Mouse (Mus musculus) heart, adult 11 months (tissue): ENCODE results near the gene Esp23.
"Not testable (repeated sequence)": the region's sequence is repeated elsewhere in the genome, so short reads cannot be mapped to it uniquely, and the experiment has no call there.

Experiments used
- DNase-seq: peaks from one replicate; pipeline ENCODE4 v3.0.0; 2022

Gene Esp23

GRCm38 (mm10) chr17:39076937-39077336, at the start of gene Esp23:
TSS of gene Esp23 (minus strand) at chr17:39077037.
- DNase-seq = no peak

GRCm38 (mm10) chr17:39107126-39107525, 30.3 kb upstream of the Esp23 start:
- DNase-seq = not testable (repeated sequence)

GRCm38 (mm10) chr17:39095034-39095433, 18.2 kb upstream of the Esp23 start, which contains the start of gene Esp22:
TSS of gene Esp22 (plus strand) at chr17:39095334.
- DNase-seq = no peak

- no peak for DNase-seq
Observed at GRCm38 (mm10) chr17:39063641-39064040, 13.2 kb downstream of the Esp23 start.

GRCm38 (mm10) chr17:39043241-39043640, 33.6 kb downstream of the Esp23 start, which contains the start of gene Gm21903:
TSS of gene Gm21903 (minus strand) at chr17:39043341.
- no peak for DNase-seq

- not testable (repeated sequence) for DNase-seq
Observed at GRCm38 (mm10) chr17:39036395-39036794, 40.4 kb downstream of the Esp23 start, which contains the start of gene Esp24. TSS of gene Esp24 (plus strand) at chr17:39036695.
